In genomic region chr7:5081241-5081640, GRCm38 (mm10) we compare ENCODE assay signal across 8 mouse cellular contexts. TPM values are rescaled to one million over a fixed set of nuclear protein-coding genes. Genes with fewer than 3 reads are reported as not detected.
DNase-seq lines count a peak whose midpoint lies in the region; ATAC-seq and TF ChIP-seq lines count a peak whose summit lies in the region.

No protein-coding gene starts in this region.

- peak overlapping the region; percentile 98 for H3K9ac ChIP-seq in kidney, embryonic 15.5 days
- H3K9ac ChIP-seq in intestine, embryonic 16.5 days (ENCODE audit: low read depth, low read length) = peak overlapping the region; percentile 99

- WGBS in kidney, embryonic 15.5 days = 67% methylated on average over 6 of the region's 6 CpGs
- WGBS in embryonic facial prominence, embryonic 10.5 days = 80% methylated on average over 6 of the region's 6 CpGs
- WGBS in intestine, embryonic 16.5 days = 65% methylated on average over 6 of the region's 6 CpGs

- H3K27ac ChIP-seq in kidney, embryonic 15.5 days = 0 out of 2 replicates have a peak overlapping the region, but pooled peaks have one; percentile 96
- no peak overlapping the region for H3K27ac ChIP-seq in embryonic facial prominence, embryonic 10.5 days (replicated peaks)
- peak overlapping the region; percentile 97 for H3K27ac ChIP-seq in intestine, embryonic 16.5 days (ENCODE audit: low read length)

- H3K36me3 ChIP-seq in kidney, embryonic 15.5 days = peaks cover 70% of the 10 kb centered on the region
- peaks cover 77% of the 10 kb centered on the region for H3K36me3 ChIP-seq in embryonic facial prominence, embryonic 10.5 days (replicated peaks)
- peaks cover 14% of the 10 kb centered on the region; the same call in 1 of the 2 replicates for H3K36me3 ChIP-seq in intestine, embryonic 16.5 days (ENCODE audit: control insufficient read depth, insufficient read depth, low read length)
- peaks cover 34% of the 10 kb centered on the region for H3K36me3 ChIP-seq in myocyte (ENCODE audit: control insufficient read depth, insufficient read depth)

- ATAC-seq in kidney, embryonic 15.5 days (replicated peaks; ENCODE audit: low FRiP score) = no peak
- no peak for ATAC-seq in intestine, embryonic 16.5 days

- H3K4me2 ChIP-seq in kidney, embryonic 15.5 days = peak overlapping the region; percentile 76
- H3K4me2 ChIP-seq in intestine, embryonic 16.5 days (ENCODE audit: low read depth, low read length) = peak overlapping the region; percentile 73
- H3K4me2 ChIP-seq in myocyte (ENCODE audit: low read depth) = peak overlapping the region; percentile 77

- peak overlapping the region; percentile 99 for H3K4me3 ChIP-seq in kidney, embryonic 15.5 days (replicated peaks)
- H3K4me3 ChIP-seq in embryonic facial prominence, embryonic 10.5 days = peak overlapping the region; percentile 98
- peak overlapping the region; percentile 100 for H3K4me3 ChIP-seq in intestine, embryonic 16.5 days (ENCODE audit: low read length)
- peak overlapping the region; percentile 48 for H3K4me3 ChIP-seq in myocyte

- H3K4me1 ChIP-seq in kidney, embryonic 15.5 days = peaks cover 24% of the 10 kb centered on the region
- peaks cover 17% of the 10 kb centered on the region for H3K4me1 ChIP-seq in embryonic facial prominence, embryonic 10.5 days
- peaks cover 12% of the 10 kb centered on the region for H3K4me1 ChIP-seq in intestine, embryonic 16.5 days (ENCODE audit: control insufficient read depth, insufficient read depth, low read length)

- TF ChIP-seq POLR2A in myocyte (IDR thresholded peaks at IDR 0.05; ENCODE audit: insufficient read length, low read depth) = no peak

- H3K79me2 ChIP-seq in myocyte (ENCODE audit: control insufficient read depth, insufficient read depth) = peaks cover 61% of the 10 kb centered on the region

- H3ac ChIP-seq in myocyte (ENCODE audit: control insufficient read depth, insufficient read length) = peak overlapping the region; percentile 74

- no peaks in the 10 kb centered on the region for H3K9me3 ChIP-seq in kidney, embryonic 15.5 days (replicated peaks)
- H3K9me3 ChIP-seq in embryonic facial prominence, embryonic 10.5 days = no peaks in the 10 kb centered on the region
- H3K9me3 ChIP-seq in intestine, embryonic 16.5 days (ENCODE audit: control insufficient read depth, low read length) = no peaks in the 10 kb centered on the region

- H3K27me3 ChIP-seq in kidney, embryonic 15.5 days = no peaks in the 10 kb centered on the region
- H3K27me3 ChIP-seq in embryonic facial prominence, embryonic 10.5 days (replicated peaks; ENCODE audit: low read depth, poor library complexity, severe bottlenecking) = no peaks in the 10 kb centered on the region
- no peaks in the 10 kb centered on the region for H3K27me3 ChIP-seq in intestine, embryonic 16.5 days (replicated peaks; ENCODE audit: control insufficient read depth, insufficient read depth, low read length)
- no peaks in the 10 kb centered on the region for H3K27me3 ChIP-seq in myocyte (ENCODE audit: control insufficient read depth, insufficient read depth, insufficient read length)

- DNase-seq in kidney, adult 18-20 months = no peak
- DNase-seq in embryonic facial prominence, embryonic 10.5 days (ENCODE audit: low spot score) = no peak
- no peak for DNase-seq in thymus, postnatal 4 days
- no peak for DNase-seq in layer of hippocampus, adult 8-10 months (ENCODE audit: low spot score in 2 of 2)
- DNase-seq in ovary, adult 18-20 months (ENCODE audit: low spot score) = no peak

TF ChIP-seq in myocyte, 11 proteins besides CTCF, POLR2A, EP300 and RAD21:
- no peak for TF ChIP-seq MYOD1 (IDR thresholded peaks at IDR 0.05; ENCODE audit: control insufficient read depth in 1 of 3, insufficient read length in 2 of 3, low read depth in 2 of 3)
- TF ChIP-seq USF1 (IDR thresholded peaks at IDR 0.05; ENCODE audit: low read depth) = no peak
- TF ChIP-seq CEBPB (IDR thresholded peaks at IDR 0.05; ENCODE audit: insufficient read depth, poor library complexity, severe bottlenecking) = no peak
- no peak for TF ChIP-seq REST (IDR thresholded peaks at IDR 0.05; ENCODE audit: insufficient read depth, insufficient read length)
- no peak for TF ChIP-seq MAX (IDR thresholded peaks at IDR 0.05; ENCODE audit: low read depth)
- no peak for TF ChIP-seq TCF12 (IDR thresholded peaks at IDR 0.05; ENCODE audit: insufficient read depth, poor library complexity, severe bottlenecking)
- no peak for TF ChIP-seq E2F4 (IDR thresholded peaks at IDR 0.05; ENCODE audit: insufficient read depth)
- no peak for TF ChIP-seq POLR2AphosphoS2 (IDR thresholded peaks at IDR 0.05; ENCODE audit: insufficient read length, low read depth)
- no peak for TF ChIP-seq SRF (IDR thresholded peaks at IDR 0.05; ENCODE audit: control insufficient read depth, insufficient read length, low read depth)
- TF ChIP-seq TCF3 (IDR thresholded peaks at IDR 0.05; ENCODE audit: insufficient read length, low read depth) = no peak
- no peak for TF ChIP-seq MYOG (IDR thresholded peaks at IDR 0.05; ENCODE audit: control insufficient read depth in 1 of 3, insufficient read depth in 1 of 3, insufficient read length in 2 of 3, low read depth in 2 of 3)

RNA-seq across cellular contexts. Expression of gene Epn1, which starts 1.2 kb away (rescaled TPM):
- polyA plus RNA-seq in kidney, embryonic 15.5 days (2015; fragmentation: Nextera tagmentation; extraction: Ambion mirVana) = 55.5 and 62.2 TPM in 2 replicates
- 56.7 and 58.8 TPM in 2 replicates for polyA plus RNA-seq in embryonic facial prominence, embryonic 10.5 days (2016; fragmentation: Nextera tagmentation; extraction: Ambion mirVana)
- polyA plus RNA-seq in intestine, embryonic 16.5 days (2015; fragmentation: Nextera tagmentation; extraction: Ambion mirVana) = 75.0 and 87.4 TPM in 2 replicates
- polyA plus RNA-seq in myocyte (2012; fragmentation: generic; extraction: Trizol) = 118 TPM
- total RNA-seq in layer of hippocampus, adult 8-10 months (2022) = 100 to 1,000 TPM; 411 to 477 (median 457) TPM

RNA-seq across cellular contexts. Expression of gene U2af2, which starts 19.3 kb away (rescaled TPM):
- polyA plus RNA-seq in kidney, embryonic 15.5 days (2015; fragmentation: Nextera tagmentation; extraction: Ambion mirVana) = 145 and 152 TPM in 2 replicates
- 182 and 189 TPM in 2 replicates for polyA plus RNA-seq in embryonic facial prominence, embryonic 10.5 days (2016; fragmentation: Nextera tagmentation; extraction: Ambion mirVana)
- polyA plus RNA-seq in intestine, embryonic 16.5 days (2015; fragmentation: Nextera tagmentation; extraction: Ambion mirVana) = 107 and 112 TPM in 2 replicates
- 159 TPM for polyA plus RNA-seq in myocyte (2012; fragmentation: generic; extraction: Trizol)
- total RNA-seq in layer of hippocampus, adult 8-10 months (2022) = 100 to 1,000 TPM; 175 to 196 (median 179) TPM

RNA-seq across cellular contexts. Expression of gene Zfp580, which starts 29.9 kb away (rescaled TPM):
- polyA plus RNA-seq in kidney, embryonic 15.5 days (2015; fragmentation: Nextera tagmentation; extraction: Ambion mirVana) = 36.2 and 41.0 TPM in 2 replicates
- 29.8 and 33.9 TPM in 2 replicates for polyA plus RNA-seq in embryonic facial prominence, embryonic 10.5 days (2016; fragmentation: Nextera tagmentation; extraction: Ambion mirVana)
- polyA plus RNA-seq in intestine, embryonic 16.5 days (2015; fragmentation: Nextera tagmentation; extraction: Ambion mirVana) = 18.2 and 20.2 TPM in 2 replicates
- 13.1 TPM for polyA plus RNA-seq in myocyte (2012; fragmentation: generic; extraction: Trizol)
- 10 to 100 TPM; 22.8 to 28.6 (median 27.8) TPM for total RNA-seq in layer of hippocampus, adult 8-10 months (2022)

RNA-seq across cellular contexts. Expression of gene Rfpl4, which starts 35.5 kb away (rescaled TPM):
- polyA plus RNA-seq in kidney, embryonic 15.5 days (2015; fragmentation: Nextera tagmentation; extraction: Ambion mirVana) = not detected in 2 replicates
- not detected in 2 replicates for polyA plus RNA-seq in embryonic facial prominence, embryonic 10.5 days (2016; fragmentation: Nextera tagmentation; extraction: Ambion mirVana)
- not detected in 2 replicates for polyA plus RNA-seq in intestine, embryonic 16.5 days (2015; fragmentation: Nextera tagmentation; extraction: Ambion mirVana)
- not detected for polyA plus RNA-seq in myocyte (2012; fragmentation: generic; extraction: Trizol)
- total RNA-seq in layer of hippocampus, adult 8-10 months (2022) = not detected

RNA-seq across cellular contexts. Expression of gene Zfp784, which starts 43.0 kb away (rescaled TPM):
- 6.3 and 6.4 TPM in 2 replicates for polyA plus RNA-seq in kidney, embryonic 15.5 days (2015; fragmentation: Nextera tagmentation; extraction: Ambion mirVana)
- polyA plus RNA-seq in embryonic facial prominence, embryonic 10.5 days (2016; fragmentation: Nextera tagmentation; extraction: Ambion mirVana) = 2.7 and 2.8 TPM in 2 replicates
- polyA plus RNA-seq in intestine, embryonic 16.5 days (2015; fragmentation: Nextera tagmentation; extraction: Ambion mirVana) = 7.9 and 8.0 TPM in 2 replicates
- 1.5 TPM for polyA plus RNA-seq in myocyte (2012; fragmentation: generic; extraction: Trizol)
- total RNA-seq in layer of hippocampus, adult 8-10 months (2022) = 1 to 10 TPM; 5.6 to 6.4 (median 6.3) TPM

Comparison
In these comparisons a context has a peak if more than half of its experiments do, and no peak if none do; other contexts are left out.
1. H3K4me3 ChIP-seq: peak in every context shown above with its lines; median percentile 100 in intestine, embryonic 16.5 days; 99 in kidney, embryonic 15.5 days; 98 in embryonic facial prominence, embryonic 10.5 days; 48 in myocyte.